9 mouse cellular contexts compared by ENCODE assay signal in genomic region chr13:51963966-51964365, GRCm38 (mm10).
DNase-seq lines count a peak whose midpoint lies in the region; ATAC-seq and TF ChIP-seq lines count a peak whose summit lies in the region.
"Had no signal": no experiment of that assay in that cellular context is flagged by ENCODE, and none has a peak within 500 bp of the region (broad histone marks: within the 10 kb centered on the region; RNA-seq: fewer than 3 reads in every experiment).

No protein-coding gene starts in this region.

- 78% methylated on average over 6 of the region's 6 CpGs for WGBS in forebrain, embryonic 10.5 days
- WGBS in forebrain, embryonic 15.5 days: 80% methylated on average over 6 of the region's 6 CpGs
- 56% methylated on average over 6 of the region's 6 CpGs for WGBS in kidney, postnatal 0 days
- 87% methylated on average over 6 of the region's 6 CpGs for whole genome bisulfite sequencing in limb, embryonic 10.5 days

- H3K9ac ChIP-seq in forebrain, embryonic 15.5 days (replicated peaks): no peak overlapping the region
- H3K9ac ChIP-seq in kidney, postnatal 0 days (ENCODE audit: low read depth, low read length): no peak overlapping the region

- ATAC-seq in forebrain, embryonic 15.5 days (replicated peaks): no peak
- ATAC-seq in kidney, postnatal 0 days (replicated peaks; ENCODE audit: low FRiP score, low read depth): no peak
- ATAC-seq in monocyte, adult 5-6 weeks (replicated peaks; ENCODE audit: insufficient number of reproducible peaks, low FRiP score, low TSS enrichment, poor library complexity, severe bottlenecking): no peak

- H3K4me2 ChIP-seq in forebrain, embryonic 15.5 days (replicated peaks): no peak overlapping the region
- H3K4me2 ChIP-seq in kidney, postnatal 0 days (ENCODE audit: low read length): no peak overlapping the region

- H3K4me1 ChIP-seq in forebrain, embryonic 10.5 days: peaks cover 23% of the 10 kb centered on the region
- H3K4me1 ChIP-seq in forebrain, embryonic 15.5 days: peaks cover 4% of the 10 kb centered on the region; the same call in 1 of the 2 replicates
- H3K4me1 ChIP-seq in kidney, postnatal 0 days (replicated peaks; ENCODE audit: insufficient read depth, low read length): peaks cover 19% of the 10 kb centered on the region; the same call in 1 of the 2 replicates
- peaks cover 28% of the 10 kb centered on the region for H3K4me1 ChIP-seq in brown adipose tissue, adult 24 weeks (ENCODE audit: control insufficient read depth, insufficient read depth, insufficient read length, low read length)
- peaks cover 36% of the 10 kb centered on the region for H3K4me1 ChIP-seq in limb, embryonic 10.5 days

- no peak for DNase-seq in forebrain, embryonic 10.5 days (ENCODE audit: extremely low spot score, low spot score)
- DNase-seq in kidney, postnatal 0 days (ENCODE audit: low spot score): no peak
- DNase-seq in kidney, postnatal 14 days: no peak
- DNase-seq in limb, embryonic 10.5 days (ENCODE audit: low spot score): no peak
- no peak for DNase-seq in adipocyte (ENCODE audit: low spot score)
- DNase-seq: cerebellum, adult 2 months had no signal

- no peaks in the 10 kb centered on the region for H3K27me3 ChIP-seq in forebrain, embryonic 10.5 days (ENCODE audit: poor library complexity, severe bottlenecking)
- H3K27me3 ChIP-seq in forebrain, embryonic 15.5 days: no peaks in the 10 kb centered on the region
- no peaks in the 10 kb centered on the region for H3K27me3 ChIP-seq in kidney, postnatal 0 days (ENCODE audit: insufficient read depth, low read length)
- no peaks in the 10 kb centered on the region for H3K27me3 ChIP-seq in limb, embryonic 10.5 days (ENCODE audit: low read depth, poor library complexity, severe bottlenecking)

- TF ChIP-seq CTCF in kidney, postnatal 0 days (IDR thresholded peaks at IDR 0.05; ENCODE audit: low read depth): no peak

- no peaks in the 10 kb centered on the region for H3K36me3 ChIP-seq in forebrain, embryonic 10.5 days (replicated peaks)
- no peaks in the 10 kb centered on the region for H3K36me3 ChIP-seq in forebrain, embryonic 15.5 days
- H3K36me3 ChIP-seq in kidney, postnatal 0 days (ENCODE audit: insufficient read depth, low read length): no peaks in the 10 kb centered on the region
- no peaks in the 10 kb centered on the region for H3K36me3 ChIP-seq in limb, embryonic 10.5 days

- H3K9me3 ChIP-seq in forebrain, embryonic 10.5 days: no peaks in the 10 kb centered on the region
- no peaks in the 10 kb centered on the region for H3K9me3 ChIP-seq in forebrain, embryonic 15.5 days
- no peaks in the 10 kb centered on the region for H3K9me3 ChIP-seq in kidney, postnatal 0 days (replicated peaks; ENCODE audit: low read length)
- H3K9me3 ChIP-seq in limb, embryonic 10.5 days (replicated peaks): no peaks in the 10 kb centered on the region

- H3K4me3 ChIP-seq in forebrain, embryonic 10.5 days: no peak overlapping the region
- H3K4me3 ChIP-seq in forebrain, embryonic 15.5 days: no peak overlapping the region
- H3K4me3 ChIP-seq in kidney, postnatal 0 days (replicated peaks; ENCODE audit: low read depth, low read length): no peak overlapping the region
- H3K4me3 ChIP-seq in brown adipose tissue, adult 24 weeks (ENCODE audit: insufficient read depth, low read depth, low read length): no peak overlapping the region
- no peak overlapping the region for H3K4me3 ChIP-seq in limb, embryonic 10.5 days

- H3K27ac ChIP-seq in forebrain, embryonic 10.5 days: peak overlapping the region; percentile 78
- no peak overlapping the region for H3K27ac ChIP-seq in forebrain, embryonic 15.5 days (replicated peaks)
- H3K27ac ChIP-seq in kidney, postnatal 0 days: peak overlapping the region; percentile 74; the same call in 1 of the 2 replicates
- peak overlapping the region; percentile 64 for H3K27ac ChIP-seq in brown adipose tissue, adult 24 weeks (replicated peaks; ENCODE audit: low read depth, low read length)
- H3K27ac ChIP-seq in limb, embryonic 10.5 days: peak overlapping the region; percentile 51; the same call in 1 of the 2 replicates
